Mouse (Mus musculus): ENCODE measurements around the gene Haao. TPM values are rescaled to one million over a fixed set of nuclear protein-coding genes. Genes with fewer than 3 reads are reported as not detected.
"Not testable (repeated sequence)": the region's sequence is repeated elsewhere in the genome, so short reads cannot be mapped to it uniquely, and the experiment has no call there.

Gene Haao
- polyA plus RNA-seq, 1 experiment: 0.08 TPM

GRCm38 (mm10) chr17:83865366-83865765 is 17.6 kb upstream of the Haao start:
- TF ChIP-seq CTCF (IDR thresholded peaks at IDR 0.05; ENCODE audit: borderline replicate concordance, extremely low read depth, insufficient read depth, insufficient read length) (no peak), POLR2A (IDR thresholded peaks at IDR 0.05; ENCODE audit: borderline replicate concordance, extremely low read depth, insufficient read depth, insufficient read length, poor library complexity, severe bottlenecking) (no peak)
- no peak for DNase-seq (ENCODE audit: low read depth)

DNA sequence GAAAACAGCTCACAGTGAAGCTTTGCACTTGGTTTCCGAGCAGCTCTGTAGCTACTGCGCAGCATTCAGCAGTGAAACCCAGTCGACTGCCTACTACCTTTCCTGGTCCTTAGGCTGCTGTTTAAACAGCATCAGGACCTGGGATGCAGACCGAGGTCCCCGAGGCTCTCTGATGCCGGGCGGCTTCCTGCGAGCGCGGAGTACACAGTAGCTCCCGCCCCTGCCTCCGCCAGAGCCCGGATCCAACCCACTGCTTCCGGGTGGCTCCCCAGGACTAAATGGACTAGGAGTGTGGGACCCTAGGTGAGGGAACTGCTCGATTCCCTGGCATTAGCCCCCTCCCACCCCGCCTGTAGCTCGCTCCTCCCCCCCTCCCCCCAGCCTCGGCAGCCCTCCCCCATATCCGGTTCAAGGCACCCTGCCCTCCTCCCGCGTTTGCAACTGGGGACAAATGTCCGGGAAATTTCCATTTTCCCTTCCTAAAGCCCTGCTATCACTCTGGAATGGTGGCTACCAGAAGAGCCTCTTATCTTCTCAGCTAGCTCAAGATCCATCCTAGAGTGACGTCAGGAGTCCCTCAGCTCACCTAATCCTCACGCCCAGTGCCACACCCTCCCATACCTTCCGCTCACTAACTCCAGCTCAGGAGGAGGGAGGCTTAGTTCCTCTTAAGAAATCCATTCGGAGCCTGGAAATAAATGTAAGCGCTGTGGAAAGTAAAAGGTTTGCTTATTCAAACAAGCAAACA is 14.5 kb upstream of the Haao start:
- peak; percentile 70 for DNase-seq (ENCODE audit: low read depth)
- TF ChIP-seq POLR2A (IDR thresholded peaks at IDR 0.05; ENCODE audit: borderline replicate concordance, extremely low read depth, insufficient read depth, insufficient read length, poor library complexity, severe bottlenecking): no peak
- no peak for TF ChIP-seq CTCF (IDR thresholded peaks at IDR 0.05; ENCODE audit: borderline replicate concordance, extremely low read depth, insufficient read depth, insufficient read length)

DNA sequence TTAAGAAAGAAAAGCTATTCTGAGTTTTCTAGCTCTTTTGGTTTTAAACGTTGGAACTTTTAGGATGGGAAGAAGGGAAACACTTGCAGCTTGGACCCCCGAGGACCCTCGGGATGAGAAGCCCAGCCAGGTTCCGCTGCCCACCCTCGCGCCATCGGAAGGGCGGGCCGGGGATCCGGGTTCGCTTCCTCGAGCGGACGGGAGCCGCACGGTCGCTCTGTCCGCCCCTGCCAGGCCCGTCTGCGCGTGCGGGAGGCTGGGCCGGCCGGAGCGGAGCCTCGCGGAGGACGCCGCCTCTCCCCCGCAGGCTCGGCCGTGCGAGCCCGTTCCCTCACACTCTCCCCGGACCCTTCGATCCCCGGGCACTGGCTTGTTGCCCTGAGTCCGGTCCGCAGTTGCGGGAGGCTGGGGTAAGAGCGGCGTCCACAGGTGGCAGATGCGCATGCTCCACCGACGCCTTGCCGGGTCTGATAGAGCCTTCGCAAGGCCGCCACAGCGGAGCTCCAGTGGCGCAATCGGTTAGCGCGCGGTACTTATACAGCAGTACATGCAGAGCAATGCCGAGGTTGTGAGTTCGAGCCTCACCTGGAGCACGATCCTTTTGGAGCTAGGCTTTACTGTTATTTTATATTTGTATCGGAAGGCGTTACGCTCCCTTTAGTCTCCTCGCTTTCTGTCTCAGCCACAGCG is 13.8 kb upstream of the Haao start:
- DNase-seq (ENCODE audit: low read depth): peak; percentile 98
- no peak for TF ChIP-seq CTCF (IDR thresholded peaks at IDR 0.05; ENCODE audit: borderline replicate concordance, extremely low read depth, insufficient read depth, insufficient read length)
- TF ChIP-seq POLR2A (IDR thresholded peaks at IDR 0.05; ENCODE audit: borderline replicate concordance, extremely low read depth, insufficient read depth, insufficient read length, poor library complexity, severe bottlenecking): 0 out of 2 replicates have a peak, but pooled peaks have one; percentile 22

- not testable (repeated sequence) for DNase-seq (ENCODE audit: low read depth)
Observed at GRCm38 (mm10) chr17:83860968-83861367, 13.2 kb upstream of the Haao start.

DNA sequence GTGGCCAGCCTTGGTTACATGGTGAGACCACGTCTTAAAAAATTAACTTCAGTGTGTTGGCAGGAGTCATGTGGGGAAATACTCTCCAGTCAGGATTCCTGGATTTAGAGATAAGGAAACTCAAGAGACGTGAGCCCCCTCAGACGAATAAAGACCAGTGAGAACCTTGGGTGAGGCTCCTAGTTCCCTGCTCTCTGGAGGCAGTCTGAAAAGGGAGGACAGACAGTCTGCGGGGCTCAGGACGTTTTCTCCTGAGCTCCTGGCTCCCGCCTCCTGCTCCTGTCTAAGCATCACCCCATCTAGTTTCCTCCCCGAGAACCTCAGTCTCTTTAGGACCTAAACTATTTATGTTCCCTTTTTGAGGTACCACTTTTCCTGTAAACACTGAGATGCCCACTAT is 12.5 kb upstream of the Haao start:
- no peak for TF ChIP-seq POLR2A (IDR thresholded peaks at IDR 0.05; ENCODE audit: borderline replicate concordance, extremely low read depth, insufficient read depth, insufficient read length, poor library complexity, severe bottlenecking)
- TF ChIP-seq CTCF (IDR thresholded peaks at IDR 0.05; ENCODE audit: borderline replicate concordance, extremely low read depth, insufficient read depth, insufficient read length): no peak
- DNase-seq (ENCODE audit: low read depth): no peak

DNA sequence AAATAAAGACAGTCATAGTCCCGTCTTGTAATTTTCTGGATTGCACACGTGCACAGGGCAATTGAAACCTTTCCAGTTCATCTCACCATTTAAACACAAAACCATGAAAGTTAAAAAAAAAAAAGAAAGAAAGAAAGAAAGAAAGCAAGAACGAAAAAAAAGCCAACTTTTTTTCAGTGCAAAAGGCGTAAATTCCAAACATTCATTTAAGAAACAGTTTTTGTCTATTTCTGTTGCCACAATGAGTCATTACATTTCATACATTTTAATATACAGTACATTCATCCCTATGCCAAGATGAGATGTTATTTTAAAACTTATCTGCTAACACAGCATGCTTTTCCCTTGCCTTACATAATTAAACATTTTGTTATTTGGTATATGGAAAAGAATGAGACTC is 11.9 kb upstream of the Haao start:
- TF ChIP-seq CTCF (IDR thresholded peaks at IDR 0.05; ENCODE audit: borderline replicate concordance, extremely low read depth, insufficient read depth, insufficient read length) (no peak), POLR2A (IDR thresholded peaks at IDR 0.05; ENCODE audit: borderline replicate concordance, extremely low read depth, insufficient read depth, insufficient read length, poor library complexity, severe bottlenecking) (no peak)
- no peak for DNase-seq (ENCODE audit: low read depth)

DNA sequence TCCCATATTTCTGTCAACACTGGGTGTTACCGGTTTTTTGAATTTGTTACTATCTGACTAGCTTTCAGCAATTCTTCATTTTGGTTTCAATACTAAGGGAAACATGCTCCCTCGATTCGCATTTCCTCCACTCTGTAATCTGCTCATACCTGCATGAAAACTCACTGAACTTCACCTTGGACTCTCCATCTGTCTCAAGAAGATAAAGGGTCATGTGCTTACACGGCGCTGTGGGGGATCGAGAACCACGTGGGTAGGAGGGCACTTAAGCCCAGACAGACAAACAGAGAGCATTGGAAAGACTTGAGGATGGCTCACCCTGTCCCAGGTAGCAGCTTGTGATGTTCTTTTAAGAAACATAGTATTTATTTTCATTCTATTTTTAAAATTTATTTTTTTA is 10.7 kb upstream of the Haao start:
- DNase-seq (ENCODE audit: low read depth): no peak
- TF ChIP-seq CTCF (IDR thresholded peaks at IDR 0.05; ENCODE audit: borderline replicate concordance, extremely low read depth, insufficient read depth, insufficient read length) (no peak), POLR2A (IDR thresholded peaks at IDR 0.05; ENCODE audit: borderline replicate concordance, extremely low read depth, insufficient read depth, insufficient read length, poor library complexity, severe bottlenecking) (no peak)

GRCm38 (mm10) chr17:83854284-83854918 is 6.6 kb upstream of the Haao start:
- no peak for DNase-seq (ENCODE audit: low read depth)
- TF ChIP-seq CTCF (IDR thresholded peaks at IDR 0.05; ENCODE audit: borderline replicate concordance, extremely low read depth, insufficient read depth, insufficient read length) (no peak), POLR2A (IDR thresholded peaks at IDR 0.05; ENCODE audit: borderline replicate concordance, extremely low read depth, insufficient read depth, insufficient read length, poor library complexity, severe bottlenecking) (no peak)

DNA sequence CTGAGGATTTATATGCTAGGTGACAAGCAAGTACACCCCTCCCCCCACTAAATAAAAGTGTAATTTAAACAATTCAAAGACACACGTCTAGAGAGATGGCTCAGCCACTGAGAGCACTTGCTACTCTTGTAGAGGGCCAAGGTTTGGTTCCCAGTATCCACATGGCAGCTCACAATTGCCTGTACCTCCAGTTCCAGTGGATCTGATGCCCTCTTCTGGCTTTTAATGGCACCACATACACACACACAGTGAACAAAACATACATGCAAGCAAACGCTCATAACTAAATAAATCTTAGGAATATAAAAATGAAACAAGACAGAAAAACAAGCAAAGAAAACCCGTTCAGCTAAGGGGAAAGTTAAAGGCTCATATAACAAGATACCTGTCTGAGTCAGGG is 6.1 kb upstream of the Haao start:
- no peak for TF ChIP-seq CTCF (IDR thresholded peaks at IDR 0.05; ENCODE audit: borderline replicate concordance, extremely low read depth, insufficient read depth, insufficient read length)
- TF ChIP-seq POLR2A (IDR thresholded peaks at IDR 0.05; ENCODE audit: borderline replicate concordance, extremely low read depth, insufficient read depth, insufficient read length, poor library complexity, severe bottlenecking): no peak
- DNase-seq (ENCODE audit: low read depth): no peak

DNA sequence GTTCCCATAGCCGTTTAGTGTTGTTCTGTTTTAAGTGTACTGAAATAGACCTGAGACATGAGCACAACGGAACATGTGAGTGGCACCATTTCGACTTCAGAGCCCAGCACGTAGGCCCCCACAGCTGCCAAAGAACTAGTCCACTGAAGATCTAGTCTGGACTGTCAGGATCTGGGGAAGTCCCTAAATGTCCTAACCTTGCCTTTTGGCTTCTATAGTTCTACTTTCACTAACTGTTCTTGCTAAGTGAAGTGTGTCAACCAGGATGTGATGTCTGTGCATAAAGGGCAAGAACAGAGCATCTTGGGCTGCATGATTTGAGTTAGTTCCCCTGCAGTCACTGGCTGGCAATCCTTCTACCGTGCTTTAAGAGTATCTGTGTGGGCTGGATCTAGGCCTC is 3.1 kb upstream of the Haao start:
- TF ChIP-seq POLR2A (IDR thresholded peaks at IDR 0.05; ENCODE audit: borderline replicate concordance, extremely low read depth, insufficient read depth, insufficient read length, poor library complexity, severe bottlenecking) (no peak), CTCF (IDR thresholded peaks at IDR 0.05; ENCODE audit: borderline replicate concordance, extremely low read depth, insufficient read depth, insufficient read length) (no peak)
- no peak for DNase-seq (ENCODE audit: low read depth)

DNA sequence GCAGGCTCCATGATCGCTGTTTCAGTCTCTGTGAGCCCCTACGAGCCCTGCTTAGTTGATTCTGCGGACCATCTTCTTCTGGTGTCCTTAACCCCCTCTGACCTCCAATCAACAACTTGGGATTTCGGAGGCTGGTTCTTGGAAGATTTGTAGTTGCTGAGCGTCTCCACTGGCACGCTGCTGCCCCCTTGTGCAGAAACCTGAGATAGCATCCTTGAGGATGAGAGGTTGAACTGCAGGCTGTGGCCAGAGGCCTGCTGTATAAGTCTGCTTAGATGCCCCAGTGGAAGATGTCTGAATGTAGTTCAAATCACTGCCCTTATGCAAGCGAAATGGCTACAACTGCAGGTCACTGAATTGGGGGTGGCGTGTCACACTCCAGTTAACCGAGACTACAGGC is 2.7 kb upstream of the Haao start:
- TF ChIP-seq CTCF (IDR thresholded peaks at IDR 0.05; ENCODE audit: borderline replicate concordance, extremely low read depth, insufficient read depth, insufficient read length) (peak; percentile 95), POLR2A (IDR thresholded peaks at IDR 0.05; ENCODE audit: borderline replicate concordance, extremely low read depth, insufficient read depth, insufficient read length, poor library complexity, severe bottlenecking) (no peak)
- peak; percentile 90 for DNase-seq (ENCODE audit: low read depth)

DNA sequence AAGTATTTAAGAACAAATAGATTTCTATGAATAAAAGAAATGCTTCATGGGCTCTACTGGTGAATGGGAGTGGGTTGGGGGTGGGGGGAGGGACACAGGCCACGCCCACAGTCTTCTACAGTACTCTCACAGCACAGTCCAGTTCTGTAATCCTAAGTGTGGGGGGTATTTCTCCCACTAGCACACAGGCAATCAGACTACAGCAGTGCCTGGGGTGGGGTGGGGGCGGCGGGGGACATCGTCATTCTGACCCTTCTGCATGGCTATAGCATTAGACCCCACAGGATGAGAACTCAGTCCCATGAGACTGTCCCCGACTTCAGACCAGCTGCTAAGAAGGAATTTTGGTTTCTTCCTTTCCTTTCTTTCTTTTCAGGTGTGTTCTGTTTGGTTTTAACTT is 2.0 kb upstream of the Haao start:
- DNase-seq (ENCODE audit: low read depth): no peak
- no peak for TF ChIP-seq POLR2A (IDR thresholded peaks at IDR 0.05; ENCODE audit: borderline replicate concordance, extremely low read depth, insufficient read depth, insufficient read length, poor library complexity, severe bottlenecking)
- TF ChIP-seq CTCF (IDR thresholded peaks at IDR 0.05; ENCODE audit: borderline replicate concordance, extremely low read depth, insufficient read depth, insufficient read length): no peak

All from brain, embryonic 14.5 days (tissue).